Mouse (Mus musculus) midbrain, embryonic 16.5 days (tissue): ENCODE data around the gene Gm37240. TPM values are rescaled to one million over a fixed set of nuclear protein-coding genes. Genes with fewer than 3 reads are reported as not detected.

Experiments used
- ATAC-seq: fragments of 200-750 bp; cut with Nextera tagmentation; 2 replicates; pipeline ENCODE4 v1.8.0; 2017; ENCODE audit warnings: moderate TSS enrichment
- H3K27ac ChIP-seq: fragments of 300-500 bp; sonication (generic); 2 replicates; pipeline ENCODE4 v1.5.1; 2014; ENCODE audit warnings: mild to moderate bottlenecking, low read length, mixed read lengths
- H3K27me3 ChIP-seq: fragments of 300-500 bp; sonication (generic); 2 replicates; pipeline ENCODE4 v1.6.1; 2014; ENCODE audit warnings: low read depth, low read length, mixed read lengths; ENCODE audit not compliant: control insufficient read depth, insufficient read depth
- H3K36me3 ChIP-seq: fragments of 300-500 bp; sonication (generic); 2 replicates; pipeline ENCODE4 v1.6.1; 2014; ENCODE audit warnings: mild to moderate bottlenecking, low read length, moderate library complexity, mixed read lengths; ENCODE audit not compliant: control insufficient read depth, insufficient read depth
- H3K4me1 ChIP-seq: fragments of 300-500 bp; sonication (generic); 2 replicates; pipeline ENCODE4 v1.6.1; 2014; ENCODE audit warnings: mild to moderate bottlenecking, low read length, mixed read lengths; ENCODE audit not compliant: control insufficient read depth, insufficient read depth
- H3K4me2 ChIP-seq: fragments of 300-500 bp; sonication (generic); 2 replicates; pipeline ENCODE4 v1.6.1; 2014; ENCODE audit warnings: mild to moderate bottlenecking, low read length, mixed read lengths
- H3K4me3 ChIP-seq: fragments of 300-500 bp; sonication (generic); 2 replicates; pipeline ENCODE4 v1.5.1; 2014; ENCODE audit warnings: low read depth, mild to moderate bottlenecking, low read length, moderate library complexity, mixed read lengths
- H3K9ac ChIP-seq: fragments of 300-500 bp; sonication (generic); 2 replicates; pipeline ENCODE4 v1.6.1; 2014; ENCODE audit warnings: low read depth, low read length, mixed read lengths
- H3K9me3 ChIP-seq: fragments of 300-500 bp; sonication (generic); replicated peaks from 2 replicates; pipeline ENCODE4 v1.6.1; 2014; ENCODE audit warnings: mild to moderate bottlenecking, low read length, mixed read lengths; ENCODE audit not compliant: control insufficient read depth, poor library complexity, severe bottlenecking
- WGBS: fragments of 180-500 bp; shearing (Covaris S2); extraction: QIAGEN DNeasy Blood & Tissue Kit; methylation state at CpG from one replicate; pipeline ENCODE4 v1.1.7; 2014; 5-methylcytosine and 5-hydroxymethylcytosine counted together
- polyA plus RNA-seq: library from polyadenylated mRNA; unstranded; fragments of >200 nt; fragmentation: Nextera tagmentation; extraction: Ambion mirVana; gene quantifications from 2 replicates; pipeline ENCODE4 v1.2.1, GENCODE M21; 2015

Gm37240 gene
- polyA plus RNA-seq, 1 experiment from 2014 or later = 0.26 TPM

GRCm38 (mm10) chr3:85164931-85165330 lies 722.4 kb downstream of the Gm37240 start:
- no peaks in the 10 kb centered on the region for H3K4me1 ChIP-seq
- no peak overlapping the region for H3K27ac ChIP-seq
- no peaks in the 10 kb centered on the region for H3K36me3 ChIP-seq
- no peak overlapping the region for H3K9ac ChIP-seq
- 93% methylated on average over 1 of the region's 1 CpGs for WGBS
- H3K27me3 ChIP-seq = no peaks in the 10 kb centered on the region
- H3K9me3 ChIP-seq = no peaks in the 10 kb centered on the region
- no peak overlapping the region for H3K4me2 ChIP-seq
- no peak for ATAC-seq
- H3K4me3 ChIP-seq = no peak overlapping the region

GRCm38 (mm10) chr3:85163396-85163795 lies 723.9 kb downstream of the Gm37240 start:
- no peak for ATAC-seq
- 92% methylated on average over 5 of the region's 5 CpGs for WGBS

GRCm38 (mm10) chr3:85162430-85162829 lies 724.9 kb downstream of the Gm37240 start:
- 87% methylated on average over 3 of the region's 3 CpGs for WGBS
- H3K4me2 ChIP-seq = no peak overlapping the region
- no peak for ATAC-seq
- 0 out of 2 replicates have a peak, but pooled peaks cover 2% of the 10 kb centered on the region for H3K4me1 ChIP-seq
- no peaks in the 10 kb centered on the region for H3K27me3 ChIP-seq
- no peaks in the 10 kb centered on the region for H3K9me3 ChIP-seq
- no peak overlapping the region for H3K4me3 ChIP-seq
- H3K27ac ChIP-seq = no peak overlapping the region
- H3K36me3 ChIP-seq = no peaks in the 10 kb centered on the region
- H3K9ac ChIP-seq = no peak overlapping the region

More at GRCm38 (mm10) chr3:85163396-85163795, 723.9 kb downstream of the Gm37240 start:
- no peak overlapping the region for H3K4me3 ChIP-seq
- H3K9ac ChIP-seq = no peak overlapping the region
- H3K4me1 ChIP-seq = 0 out of 2 replicates have a peak, but pooled peaks cover 2% of the 10 kb centered on the region
- no peak overlapping the region for H3K27ac ChIP-seq
- no peaks in the 10 kb centered on the region for H3K9me3 ChIP-seq
- H3K36me3 ChIP-seq = no peaks in the 10 kb centered on the region
- H3K4me2 ChIP-seq = no peak overlapping the region
- H3K27me3 ChIP-seq = no peaks in the 10 kb centered on the region

- Histone ChIP-seq H3K27ac (no peak overlapping the region), H3K27me3 (no peaks in the 10 kb centered on the region), H3K4me3 (no peak overlapping the region), H3K9ac (no peak overlapping the region), H3K4me2 (no peak overlapping the region), H3K9me3 (no peaks in the 10 kb centered on the region), H3K36me3 (no peaks in the 10 kb centered on the region), H3K4me1 (0 out of 2 replicates have a peak, but pooled peaks cover 2% of the 10 kb centered on the region)
- no peak for ATAC-seq
- WGBS = 79% methylated on average over 10 of the region's 10 CpGs
Observed at GRCm38 (mm10) chr3:85160816-85161215, 726.5 kb downstream of the Gm37240 start.

- Histone ChIP-seq H3K27me3 (no peaks in the 10 kb centered on the region), H3K27ac (no peak overlapping the region), H3K4me1 (0 out of 2 replicates have a peak, but pooled peaks cover 2% of the 10 kb centered on the region), H3K4me3 (no peak overlapping the region), H3K9ac (no peak overlapping the region), H3K4me2 (no peak overlapping the region), H3K9me3 (no peaks in the 10 kb centered on the region), H3K36me3 (no peaks in the 10 kb centered on the region)
- WGBS = 49% methylated on average over 6 of the region's 6 CpGs
- no peak for ATAC-seq
Observed at GRCm38 (mm10) chr3:85159631-85160030, 727.7 kb downstream of the Gm37240 start.

GRCm38 (mm10) chr3:85148816-85149215 lies 738.5 kb downstream of the Gm37240 start:
- Histone ChIP-seq H3K9ac (no peak overlapping the region), H3K4me2 (no peak overlapping the region), H3K4me1 (no peaks in the 10 kb centered on the region), H3K27ac (no peak overlapping the region), H3K9me3 (no peaks in the 10 kb centered on the region), H3K4me3 (no peak overlapping the region), H3K36me3 (no peaks in the 10 kb centered on the region), H3K27me3 (no peaks in the 10 kb centered on the region)
- WGBS = 85% methylated on average over 4 of the region's 4 CpGs
- ATAC-seq = no peak

GRCm38 (mm10) chr3:85148038-85148550 lies 739.2 kb downstream of the Gm37240 start:
- ATAC-seq = no peak
- 84% methylated on average over 6 of the region's 6 CpGs for WGBS

GRCm38 (mm10) chr3:85145568-85145967 lies 741.8 kb downstream of the Gm37240 start:
- no peak overlapping the region for H3K4me2 ChIP-seq
- H3K27ac ChIP-seq = no peak overlapping the region
- H3K9ac ChIP-seq = no peak overlapping the region
- no peaks in the 10 kb centered on the region for H3K27me3 ChIP-seq
- no peaks in the 10 kb centered on the region for H3K4me1 ChIP-seq
- H3K36me3 ChIP-seq = no peaks in the 10 kb centered on the region
- ATAC-seq = no peak
- no peaks in the 10 kb centered on the region for H3K9me3 ChIP-seq
- WGBS = 44% methylated on average over 7 of the region's 7 CpGs
- no peak overlapping the region for H3K4me3 ChIP-seq

More at GRCm38 (mm10) chr3:85148038-85148550, 739.2 kb downstream of the Gm37240 start:
- no peak overlapping the region for H3K27ac ChIP-seq
- H3K27me3 ChIP-seq = no peaks in the 10 kb centered on the region
- H3K4me1 ChIP-seq = no peaks in the 10 kb centered on the region
- H3K9ac ChIP-seq = no peak overlapping the region
- H3K9me3 ChIP-seq = no peaks in the 10 kb centered on the region
- H3K4me2 ChIP-seq = no peak overlapping the region
- no peaks in the 10 kb centered on the region for H3K36me3 ChIP-seq
- H3K4me3 ChIP-seq = no peak overlapping the region

- Histone ChIP-seq H3K27me3 (no peaks in the 10 kb centered on the region), H3K36me3 (no peaks in the 10 kb centered on the region), H3K9ac (no peak overlapping the region), H3K4me3 (no peak overlapping the region), H3K4me1 (no peaks in the 10 kb centered on the region), H3K9me3 (no peaks in the 10 kb centered on the region), H3K4me2 (no peak overlapping the region), H3K27ac (no peak overlapping the region)
- 90% methylated on average over 4 of the region's 4 CpGs for WGBS
- ATAC-seq = no peak
Observed at GRCm38 (mm10) chr3:85145076-85145475, 742.2 kb downstream of the Gm37240 start.
